Mouse (Mus musculus) brain, embryonic 18.5 days (tissue): ENCODE measurements around the gene Ccdc82.

ENCODE experiments used
- DNase-seq: peaks from one replicate; pipeline ENCODE4 v3.0.0-alpha.2; 2012; ENCODE audit warnings: low read depth, low spot score

Ccdc82 gene

GRCm38 (mm10) chr9:13299190-13299589, 52.4 kb downstream of the Ccdc82 start:
- no peak for DNase-seq

GRCm38 (mm10) chr9:13300041-13300441, 53.3 kb downstream of the Ccdc82 start:
- no peak for DNase-seq

GRCm38 (mm10) chr9:13300891-13301782, 54.4 kb downstream of the Ccdc82 start:
- DNase-seq, result no peak

- DNase-seq, result no peak
These were observed 55.5 kb downstream of the Ccdc82 start for GRCm38 (mm10) chr9:13302183-13302825.

- DNase-seq, result no peak
These were observed 56.5 kb downstream of the Ccdc82 start for GRCm38 (mm10) chr9:13303099-13303771.

- DNase-seq, result no peak
These were observed 57.2 kb downstream of the Ccdc82 start for GRCm38 (mm10) chr9:13303976-13304375.

- DNase-seq, result no peak
These were observed 59.7 kb downstream of the Ccdc82 start for GRCm38 (mm10) chr9:13306471-13306870.

- no peak for DNase-seq
These were observed 60.5 kb downstream of the Ccdc82 start for GRCm38 (mm10) chr9:13307226-13307625.

GRCm38 (mm10) chr9:13308718-13309117, 62.0 kb downstream of the Ccdc82 start:
- DNase-seq, result no peak

GRCm38 (mm10) chr9:13309807-13310206, 63.1 kb downstream of the Ccdc82 start:
- no peak for DNase-seq

- DNase-seq, result no peak
These were observed 63.5 kb downstream of the Ccdc82 start for GRCm38 (mm10) chr9:13310236-13310635.

GRCm38 (mm10) chr9:13311094-13311493, 64.3 kb downstream of the Ccdc82 start:
- DNase-seq, result no peak

GRCm38 (mm10) chr9:13313923-13314322, 67.2 kb downstream of the Ccdc82 start:
- DNase-seq, result no peak

GRCm38 (mm10) chr9:13314577-13315004, 67.8 kb downstream of the Ccdc82 start:
- no peak for DNase-seq

- no peak for DNase-seq
These were observed 68.6 kb downstream of the Ccdc82 start for GRCm38 (mm10) chr9:13315393-13315792.

- no peak for DNase-seq
These were observed 72.8 kb downstream of the Ccdc82 start for GRCm38 (mm10) chr9:13319566-13319965.

- no peak for DNase-seq
These were observed 74.1 kb downstream of the Ccdc82 start for GRCm38 (mm10) chr9:13320800-13321364.

- DNase-seq, result no peak
These were observed 76.3 kb downstream of the Ccdc82 start for GRCm38 (mm10) chr9:13323074-13323473.

GRCm38 (mm10) chr9:13323612-13324011, 76.9 kb downstream of the Ccdc82 start:
- no peak for DNase-seq
